Mouse (Mus musculus) liver, embryonic 16.5 days (tissue): ENCODE data around the gene Trim8. TPM values are rescaled to one million over a fixed set of nuclear protein-coding genes. Genes with fewer than 3 reads are reported as not detected.

Source experiments
- ATAC-seq: fragments of 200-750 bp; cut with Nextera tagmentation; 2 replicates; pipeline ENCODE4 v1.8.0; 2017; ENCODE audit warnings: low read depth, mild to moderate bottlenecking, moderate number of reproducible peaks, moderate library complexity
- H3K27ac ChIP-seq: fragments of 300-500 bp; sonication (generic); 2 replicates; pipeline ENCODE4 v1.5.1; 2014; ENCODE audit warnings: mild to moderate bottlenecking, low read length
- H3K27me3 ChIP-seq: fragments of 300-500 bp; sonication (generic); 2 replicates; pipeline ENCODE4 v1.6.1; 2014; ENCODE audit warnings: low read depth, low read length, mixed read lengths; ENCODE audit not compliant: control insufficient read depth, insufficient read depth
- H3K36me3 ChIP-seq: fragments of 300-500 bp; sonication (generic); 2 replicates; pipeline ENCODE4 v1.6.1; 2014; ENCODE audit warnings: mild to moderate bottlenecking; ENCODE audit not compliant: control insufficient read depth, insufficient read depth
- H3K4me1 ChIP-seq: fragments of 300-500 bp; sonication (generic); 2 replicates; pipeline ENCODE4 v1.6.1; 2014; ENCODE audit warnings: low read depth, low read length, mixed read lengths; ENCODE audit not compliant: control insufficient read depth
- H3K4me2 ChIP-seq: fragments of 300-500 bp; sonication (generic); 2 replicates; pipeline ENCODE4 v1.6.1; 2014; ENCODE audit warnings: low read depth, low read length, mixed read lengths
- H3K4me3 ChIP-seq: fragments of 300-500 bp; sonication (generic); 2 replicates; pipeline ENCODE4 v1.5.1; 2014; ENCODE audit warnings: low read depth, mild to moderate bottlenecking, low read length
- H3K9ac ChIP-seq: fragments of 300-500 bp; sonication (generic); 2 replicates; pipeline ENCODE4 v1.6.1; 2014; ENCODE audit warnings: low read depth, low read length
- H3K9me3 ChIP-seq: fragments of 300-500 bp; sonication (generic); replicated peaks from 2 replicates; pipeline ENCODE4 v1.6.1; 2016; ENCODE audit warnings: low read length; ENCODE audit not compliant: control insufficient read depth
- WGBS: fragments of 180-500 bp; shearing (Covaris S2); extraction: QIAGEN DNeasy Blood & Tissue Kit; methylation state at CpG from one replicate; pipeline ENCODE4 v1.1.7; 2014; ENCODE audit not compliant: insufficient replicate concordance; 5-methylcytosine and 5-hydroxymethylcytosine counted together
- polyA plus RNA-seq: library from polyadenylated mRNA; unstranded; fragments of >200 nt; fragmentation: Nextera tagmentation; extraction: Ambion mirVana; gene quantifications from 2 replicates; pipeline ENCODE4 v1.2.1, GENCODE M21; 2015

The Trim8 gene
- polyA plus RNA-seq, 1 experiment from 2014 or later: 10.5 TPM

DNA sequence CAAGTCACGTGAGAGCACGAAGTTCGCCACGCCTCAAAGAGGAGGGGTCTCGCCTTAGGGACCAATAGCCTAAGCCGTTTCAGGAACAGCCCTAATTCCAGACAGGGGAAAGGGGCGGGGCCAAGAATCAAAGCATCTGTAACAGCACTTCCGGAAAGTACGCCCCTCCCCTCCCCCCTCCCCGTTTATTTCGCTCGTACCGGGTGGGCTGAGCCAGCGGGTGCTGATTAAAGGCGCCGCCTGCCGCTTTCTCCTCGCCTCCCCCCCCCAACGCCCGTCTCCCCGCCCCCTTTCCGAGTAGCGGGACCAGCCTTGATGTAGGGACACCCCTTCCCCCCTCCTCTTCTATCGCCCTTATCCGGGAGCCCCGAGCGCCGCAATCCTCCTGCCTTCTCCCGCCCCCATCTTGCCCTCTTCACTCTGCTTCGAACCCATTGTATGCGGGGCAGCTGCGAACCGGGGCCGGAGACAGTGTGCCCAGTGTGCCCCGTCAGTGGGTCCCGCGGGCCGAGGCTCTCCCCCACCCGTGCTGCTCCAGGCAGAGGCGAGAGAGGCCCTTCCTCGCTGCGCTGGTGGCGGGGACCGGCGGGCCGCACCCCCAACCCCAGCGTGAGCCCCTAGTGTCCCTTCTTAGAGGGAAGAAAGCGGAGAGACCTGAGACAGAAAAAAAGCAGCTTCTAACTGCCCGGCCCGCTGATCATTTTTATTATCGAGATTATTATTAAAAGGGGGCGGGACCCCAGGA is 1.5 kb upstream of the Trim8 start:
- H3K4me2 ChIP-seq: peak overlapping the region; percentile 98
- H3K9me3 ChIP-seq: no peaks in the 10 kb centered on the region
- peak overlapping the region; percentile 91 for H3K9ac ChIP-seq
- H3K27me3 ChIP-seq: no peaks in the 10 kb centered on the region
- no peaks in the 10 kb centered on the region for H3K36me3 ChIP-seq
- ATAC-seq: peak; percentile 60
- peak overlapping the region; percentile 85 for H3K4me3 ChIP-seq
- under 1% methylated on average over 50 of the region's 52 CpGs for WGBS
- H3K27ac ChIP-seq: peak overlapping the region; percentile 97
- H3K4me1 ChIP-seq: peaks cover 25% of the 10 kb centered on the region

DNA sequence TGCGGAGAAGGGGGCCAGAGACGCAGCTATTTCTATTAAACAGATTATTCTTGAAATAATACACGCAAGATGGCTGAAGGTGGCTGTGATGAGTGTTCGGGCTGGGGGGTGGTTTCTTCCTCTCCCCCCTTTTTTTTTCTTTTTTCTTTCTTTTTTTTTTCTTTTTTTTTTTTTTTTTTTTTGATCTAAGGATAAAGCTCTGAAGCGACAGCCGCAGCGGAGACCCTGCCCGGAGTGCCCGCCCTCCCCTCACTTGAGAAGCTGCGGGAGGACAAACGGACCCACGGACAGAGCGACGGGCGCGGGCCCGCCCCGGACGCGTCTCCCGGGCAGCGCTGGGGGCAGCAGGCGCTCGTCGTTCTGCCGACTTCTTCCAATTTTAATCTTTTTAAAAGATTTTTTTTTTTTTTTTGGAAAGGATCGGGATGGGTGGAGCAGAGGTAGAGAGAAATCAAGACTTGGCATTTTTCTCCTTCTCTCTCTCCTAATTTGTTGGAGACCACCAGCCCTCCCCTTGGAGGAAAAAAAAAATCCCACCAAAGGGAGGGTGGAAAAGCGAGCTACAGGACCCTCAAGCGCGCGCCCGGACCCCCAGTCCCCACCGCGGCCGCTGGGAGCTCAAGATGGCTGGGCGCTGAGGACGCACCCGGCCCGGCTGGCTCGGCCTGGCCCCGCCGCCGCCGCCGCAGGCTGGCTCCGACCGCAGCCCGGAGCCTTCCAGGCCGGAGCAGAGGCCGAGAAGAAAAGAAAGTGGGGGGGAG is 741 bp upstream of the Trim8 start:
- H3K36me3 ChIP-seq: no peaks in the 10 kb centered on the region; the same call in 1 of the 2 replicates
- peak overlapping the region; percentile 91 for H3K9ac ChIP-seq
- peak overlapping the region; percentile 97 for H3K27ac ChIP-seq
- no peaks in the 10 kb centered on the region for H3K27me3 ChIP-seq
- peak overlapping the region; percentile 85 for H3K4me3 ChIP-seq
- H3K9me3 ChIP-seq: no peaks in the 10 kb centered on the region
- ATAC-seq: no peak
- peaks cover 32% of the 10 kb centered on the region for H3K4me1 ChIP-seq
- H3K4me2 ChIP-seq: peak overlapping the region; percentile 98
- WGBS: 0% methylated on average over 49 of the region's 50 CpGs

DNA sequence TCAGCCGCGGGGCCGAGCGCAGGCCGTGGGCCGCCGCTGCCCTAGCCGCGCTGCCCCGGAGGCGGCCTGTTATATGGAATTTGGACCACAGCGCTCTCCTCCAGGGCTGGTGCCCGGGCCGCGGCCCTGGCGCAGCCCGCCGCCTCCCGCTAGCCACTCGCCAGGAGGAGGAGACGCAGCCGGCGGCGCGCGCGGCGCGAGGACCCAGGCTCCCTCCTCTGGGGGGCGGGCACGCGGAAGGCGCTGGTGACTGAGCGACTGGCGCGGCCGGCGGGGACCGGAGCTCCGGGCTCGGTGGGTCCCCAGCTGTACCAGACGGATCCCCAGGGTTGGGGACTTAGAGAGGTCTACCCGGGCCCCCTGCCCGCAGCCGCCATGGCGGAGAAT is 560 bp downstream of the Trim8 start:
- Histone ChIP-seq H3K9ac (peak overlapping the region; percentile 91), H3K27ac (peak overlapping the region; percentile 97), H3K36me3 (no peaks in the 10 kb centered on the region; the same call in 1 of the 2 replicates), H3K4me2 (peak overlapping the region; percentile 98), H3K4me3 (peak overlapping the region; percentile 85), H3K27me3 (no peaks in the 10 kb centered on the region), H3K9me3 (no peaks in the 10 kb centered on the region), H3K4me1 (peaks cover 45% of the 10 kb centered on the region)
- 0 out of 2 replicates have a peak, but pooled peaks have one; percentile 5 for ATAC-seq
- WGBS: 0% methylated on average over 45 of the region's 46 CpGs

DNA sequence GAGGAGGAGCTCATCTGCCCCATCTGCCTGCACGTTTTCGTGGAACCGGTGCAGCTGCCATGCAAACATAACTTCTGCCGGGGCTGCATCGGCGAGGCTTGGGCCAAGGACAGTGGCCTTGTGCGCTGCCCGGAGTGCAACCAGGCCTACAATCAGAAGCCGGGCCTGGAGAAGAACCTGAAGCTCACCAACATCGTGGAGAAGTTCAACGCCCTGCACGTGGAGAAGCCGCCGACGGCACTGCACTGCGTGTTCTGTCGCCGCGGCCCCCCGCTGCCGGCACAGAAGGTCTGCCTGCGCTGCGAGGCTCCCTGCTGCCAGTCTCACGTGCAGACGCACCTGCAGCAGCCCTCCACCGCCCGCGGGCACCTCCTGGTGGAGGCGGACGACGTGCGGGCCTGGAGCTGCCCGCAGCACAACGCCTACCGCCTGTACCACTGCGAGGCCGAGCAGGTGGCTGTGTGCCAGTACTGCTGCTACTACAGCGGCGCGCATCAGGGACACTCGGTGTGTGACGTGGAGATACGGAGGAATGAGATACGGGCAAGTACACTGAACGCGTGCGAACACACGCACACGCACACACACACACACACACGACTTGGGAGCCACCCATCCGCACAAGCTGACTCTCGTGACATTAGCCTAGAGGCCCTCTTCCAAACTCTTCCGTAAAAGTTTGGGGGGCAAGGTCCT is 1.1 kb downstream of the Trim8 start:
- Histone ChIP-seq H3K4me2 (peak overlapping the region; percentile 98), H3K4me3 (peak overlapping the region; percentile 85), H3K9me3 (no peaks in the 10 kb centered on the region), H3K9ac (peak overlapping the region; percentile 91), H3K27me3 (no peaks in the 10 kb centered on the region), H3K36me3 (no peaks in the 10 kb centered on the region; the same call in 1 of the 2 replicates), H3K27ac (peak overlapping the region; percentile 97), H3K4me1 (peaks cover 49% of the 10 kb centered on the region)
- WGBS: under 1% methylated on average over 53 of the region's 53 CpGs
- peak; percentile 57 for ATAC-seq

DNA sequence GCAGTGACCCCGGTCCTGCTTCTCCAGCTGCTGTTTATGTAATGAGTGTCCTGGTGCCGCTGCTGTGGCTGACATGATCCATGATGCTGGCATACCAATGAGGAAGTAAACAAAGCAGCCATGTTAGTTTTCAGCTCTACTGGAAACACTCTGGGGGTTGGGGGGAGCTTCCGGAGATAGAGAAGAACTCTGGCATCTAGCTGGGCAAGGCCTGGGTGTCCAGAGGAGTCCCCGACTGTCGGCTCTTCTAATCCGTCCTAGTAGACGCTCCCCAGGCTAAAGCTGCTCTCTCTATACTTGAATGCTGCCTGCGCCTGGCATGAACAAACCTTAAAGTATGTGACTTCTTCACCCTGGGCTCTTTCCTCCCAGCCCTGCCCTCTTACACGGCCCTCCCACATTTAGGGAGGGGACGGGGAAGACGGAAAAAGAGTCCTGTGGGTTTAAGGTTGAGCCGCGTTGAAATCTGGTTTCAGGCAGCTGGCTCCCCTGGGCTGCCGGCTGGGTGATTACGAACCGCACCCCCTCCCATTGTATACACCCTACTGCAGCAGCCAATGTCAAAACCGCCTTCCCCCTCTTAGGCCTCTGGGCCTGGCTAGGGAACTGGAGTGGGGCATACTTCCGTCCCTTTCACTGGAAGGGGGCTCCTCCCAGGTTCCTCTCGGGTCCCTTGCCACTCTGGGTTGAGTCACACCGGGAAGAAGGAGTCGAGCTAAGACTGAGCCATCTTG is 2.0 kb downstream of the Trim8 start:
- peak overlapping the region; percentile 85 for H3K4me3 ChIP-seq
- peak overlapping the region; percentile 91 for H3K9ac ChIP-seq
- peak overlapping the region; percentile 98 for H3K4me2 ChIP-seq
- ATAC-seq: peak; percentile 43
- H3K27ac ChIP-seq: peak overlapping the region; percentile 97
- under 1% methylated on average over 21 of the region's 21 CpGs for WGBS
- H3K36me3 ChIP-seq: peaks cover 4% of the 10 kb centered on the region; the same call in 1 of the 2 replicates
- H3K9me3 ChIP-seq: no peaks in the 10 kb centered on the region
- peaks cover 58% of the 10 kb centered on the region for H3K4me1 ChIP-seq
- no peaks in the 10 kb centered on the region for H3K27me3 ChIP-seq

DNA sequence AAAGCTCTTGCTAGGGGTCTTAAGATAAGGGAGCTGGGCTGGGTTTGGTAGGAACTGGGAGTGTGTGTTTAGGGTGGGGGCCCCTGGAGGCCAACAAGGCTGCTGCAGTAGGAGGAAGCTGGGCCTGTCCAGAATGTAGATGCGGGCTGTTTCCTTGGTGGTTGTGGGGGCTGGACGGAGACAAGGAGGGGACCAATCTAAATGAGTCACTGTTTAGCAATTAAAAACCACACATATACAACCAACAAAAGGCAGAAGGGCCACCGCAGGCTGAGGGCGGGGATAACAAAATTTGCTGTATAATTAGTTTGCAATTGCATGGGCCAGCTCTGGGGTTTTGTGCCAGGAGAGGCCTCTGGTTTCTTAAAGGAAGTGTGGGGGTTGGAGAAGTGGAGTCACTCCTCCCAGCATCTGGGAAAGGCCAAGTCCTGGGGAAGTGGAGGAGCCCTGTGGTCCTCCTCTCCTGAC is 2.6 kb downstream of the Trim8 start:
- Histone ChIP-seq H3K27me3 (no peaks in the 10 kb centered on the region), H3K36me3 (peaks cover 4% of the 10 kb centered on the region; the same call in 1 of the 2 replicates), H3K4me3 (peak overlapping the region; percentile 85), H3K27ac (peak overlapping the region; percentile 97), H3K4me2 (peak overlapping the region; percentile 98), H3K9me3 (no peaks in the 10 kb centered on the region), H3K9ac (peak overlapping the region; percentile 91), H3K4me1 (peaks cover 62% of the 10 kb centered on the region)
- peak; percentile 33 for ATAC-seq
- 4% methylated on average over 4 of the region's 4 CpGs for WGBS

DNA sequence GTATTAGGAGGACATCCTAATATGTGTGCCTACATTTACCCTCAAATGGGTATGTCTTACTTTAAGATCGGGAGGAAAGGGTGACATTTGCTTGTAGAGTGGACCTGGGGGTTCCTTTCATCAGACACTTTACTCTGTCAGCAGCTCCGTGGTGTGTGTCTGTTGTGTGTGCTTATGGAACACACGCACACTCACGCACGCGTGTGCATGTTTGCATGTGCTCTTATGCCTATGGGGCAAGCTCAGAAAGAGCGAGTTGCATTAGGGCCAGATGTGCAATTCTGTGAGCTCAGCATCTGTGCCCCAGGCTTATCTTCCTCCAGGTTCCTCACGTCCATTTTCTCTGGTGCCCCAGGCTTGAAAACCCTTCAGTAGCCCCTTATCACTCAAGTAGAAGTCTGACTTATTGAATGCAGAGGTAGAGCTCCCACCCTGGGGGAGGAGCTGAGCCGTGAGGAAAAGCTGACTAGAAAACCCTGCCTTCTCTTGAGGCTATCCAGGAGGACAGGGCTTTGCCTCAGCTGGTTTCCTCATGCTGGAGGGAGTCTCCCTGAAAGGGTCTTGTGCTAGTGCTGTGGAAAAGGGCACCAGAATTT is 3.4 kb downstream of the Trim8 start:
- Histone ChIP-seq H3K4me3 (peak overlapping the region; percentile 85), H3K9me3 (no peaks in the 10 kb centered on the region), H3K4me2 (peak overlapping the region; percentile 98), H3K9ac (peak overlapping the region; percentile 91), H3K36me3 (peaks cover 6% of the 10 kb centered on the region; the same call in 1 of the 2 replicates), H3K27ac (peak overlapping the region; percentile 97), H3K4me1 (peaks cover 65% of the 10 kb centered on the region), H3K27me3 (no peaks in the 10 kb centered on the region)
- 41% methylated on average over 9 of the region's 9 CpGs for WGBS
- ATAC-seq: no peak
